Mouse (Mus musculus): ENCODE results near the gene Lce6a. TPM values are rescaled to one million over a fixed set of nuclear protein-coding genes. Genes with fewer than 3 reads are reported as not detected.

Lce6a gene
- polyA plus RNA-seq, 1 experiment from 2014 or later: not detected

- ATAC-seq (ENCODE audit: insufficient number of reproducible peaks, insufficient read depth, low FRiP score, low TSS enrichment): no peak
- 85% methylated on average over 2 of the region's 2 CpGs for WGBS
- Histone ChIP-seq H3K9me3 (no peaks in the 10 kb centered on the region), H3K27ac (no peak overlapping the region), H3K4me3 (no peak overlapping the region), H3K4me1 (no peaks in the 10 kb centered on the region), H3K4me2 (replicated peaks) (no peak overlapping the region), H3K27me3 (no peaks in the 10 kb centered on the region), H3K36me3 (no peaks in the 10 kb centered on the region), H3K9ac (no peak overlapping the region)
These were observed 23.0 kb downstream of the Lce6a start for GRCm38 (mm10) chr3:92598429-92598828.

DNA sequence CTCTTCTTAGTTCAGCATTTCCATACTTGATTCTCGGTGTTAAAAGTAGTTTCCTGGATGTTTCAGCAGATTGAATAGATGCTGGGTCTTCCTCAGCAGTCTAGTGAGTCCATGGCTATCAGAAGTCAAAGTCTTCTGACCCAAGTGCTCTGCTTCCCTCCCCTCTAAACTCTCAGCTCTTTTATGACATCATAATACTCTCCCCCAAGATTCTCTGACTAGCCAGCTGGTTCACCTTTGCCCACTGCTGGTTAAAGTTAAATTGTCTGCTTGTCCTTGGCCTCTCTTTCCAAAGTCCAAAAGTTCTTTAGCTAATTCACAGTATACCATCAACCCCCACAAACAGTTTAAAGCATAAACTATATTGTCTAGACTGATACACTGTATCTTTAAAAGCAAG is 32.6 kb downstream of the Lce6a start, which contains the start of gene Smcp:
Gene Smcp (minus strand): TSS at position 140 of the 400 bp plus-strand sequence.
- no peak within 1 kb of the TSS for H3K9ac ChIP-seq
- H3K36me3 ChIP-seq: no peaks in the 10 kb centered on the region
- H3K9me3 ChIP-seq: no peaks in the 10 kb centered on the region
- H3K4me1 ChIP-seq: no peaks in the 10 kb centered on the region
- ATAC-seq (ENCODE audit: insufficient number of reproducible peaks, insufficient read depth, low FRiP score, low TSS enrichment): no peak
- H3K4me2 ChIP-seq (replicated peaks): no peak within 1 kb of the TSS
- H3K27me3 ChIP-seq: no peaks in the 10 kb centered on the region
- no peak within 1 kb of the TSS for H3K27ac ChIP-seq
- no peak within 1 kb of the TSS for H3K4me3 ChIP-seq
- WGBS: 75% methylated on average over 1 of the region's 1 CpGs

GRCm38 (mm10) chr3:92587190-92587589 is 34.3 kb downstream of the Lce6a start:
- no peaks in the 10 kb centered on the region for H3K36me3 ChIP-seq
- WGBS: 87% methylated on average over 3 of the region's 3 CpGs
- no peak for ATAC-seq (ENCODE audit: insufficient number of reproducible peaks, insufficient read depth, low FRiP score, low TSS enrichment)
- H3K27ac ChIP-seq: no peak overlapping the region
- H3K9ac ChIP-seq: no peak overlapping the region
- H3K4me2 ChIP-seq (replicated peaks): no peak overlapping the region
- no peak overlapping the region for H3K4me3 ChIP-seq
- H3K9me3 ChIP-seq: no peaks in the 10 kb centered on the region
- H3K27me3 ChIP-seq: no peaks in the 10 kb centered on the region
- H3K4me1 ChIP-seq: no peaks in the 10 kb centered on the region

DNA sequence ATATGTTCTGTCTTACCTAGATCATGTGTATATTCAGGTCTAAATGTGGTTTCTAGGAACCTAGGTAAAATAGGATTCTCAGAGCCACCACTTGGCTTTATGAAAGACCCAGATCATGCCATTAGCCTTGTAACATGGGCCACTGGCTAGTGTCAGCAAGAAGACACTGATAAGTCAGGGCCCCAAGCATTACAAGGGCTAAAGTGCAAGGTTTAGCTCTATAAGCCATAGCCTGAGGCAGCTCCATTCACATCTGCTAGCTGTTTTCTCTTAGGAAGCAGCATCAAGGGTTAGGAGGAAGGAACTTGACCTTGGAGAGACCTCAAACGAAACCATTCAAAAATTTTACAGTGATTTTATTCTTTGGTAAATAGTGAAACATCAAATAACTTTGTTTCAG is 36.4 kb downstream of the Lce6a start:
- Histone ChIP-seq H3K9me3 (no peaks in the 10 kb centered on the region), H3K4me1 (no peaks in the 10 kb centered on the region), H3K9ac (no peak overlapping the region), H3K27ac (no peak overlapping the region), H3K36me3 (no peaks in the 10 kb centered on the region), H3K27me3 (no peaks in the 10 kb centered on the region), H3K4me3 (no peak overlapping the region), H3K4me2 (replicated peaks) (no peak overlapping the region)
- no peak for ATAC-seq (ENCODE audit: insufficient number of reproducible peaks, insufficient read depth, low FRiP score, low TSS enrichment)
- WGBS: 48% methylated on average over 1 of the region's 1 CpGs

DNA sequence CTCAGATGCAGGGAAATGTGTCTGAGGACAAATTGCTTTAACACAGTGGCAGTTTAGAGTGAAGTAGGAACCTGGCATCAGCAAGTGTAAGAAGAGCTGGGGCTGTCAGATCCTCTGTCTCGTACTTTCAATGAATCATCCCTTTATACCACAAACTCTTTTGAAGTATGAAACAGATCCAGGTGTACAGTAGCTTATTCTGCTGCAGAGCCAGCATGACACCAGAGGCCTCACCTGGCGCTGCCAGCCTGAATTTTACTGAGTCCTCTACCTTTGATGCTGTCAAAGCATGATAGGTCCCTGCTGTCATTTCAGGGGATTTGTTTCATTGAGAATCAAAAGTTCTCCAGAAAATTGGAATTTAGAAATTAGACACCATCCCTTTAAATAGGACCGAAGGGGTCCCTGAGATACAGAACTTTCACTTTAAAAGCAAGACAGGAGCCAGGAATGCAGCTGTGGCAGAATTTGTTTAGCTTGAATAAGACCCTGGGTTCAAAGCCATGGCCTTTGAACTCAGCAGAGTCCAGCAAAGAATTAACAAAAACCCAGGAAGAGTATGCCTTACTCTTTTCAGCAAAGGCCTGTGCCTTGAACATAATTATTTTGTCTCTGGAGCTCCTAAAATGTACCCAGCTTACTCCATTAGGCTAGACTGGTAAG is 38.2 kb downstream of the Lce6a start:
- Histone ChIP-seq H3K4me3 (no peak overlapping the region), H3K9me3 (no peaks in the 10 kb centered on the region), H3K9ac (no peak overlapping the region), H3K4me1 (no peaks in the 10 kb centered on the region), H3K36me3 (no peaks in the 10 kb centered on the region), H3K4me2 (replicated peaks) (no peak overlapping the region), H3K27me3 (no peaks in the 10 kb centered on the region), H3K27ac (no peak overlapping the region)
- ATAC-seq (ENCODE audit: insufficient number of reproducible peaks, insufficient read depth, low FRiP score, low TSS enrichment): no peak
- 58% methylated on average over 3 of the region's 3 CpGs for WGBS

DNA sequence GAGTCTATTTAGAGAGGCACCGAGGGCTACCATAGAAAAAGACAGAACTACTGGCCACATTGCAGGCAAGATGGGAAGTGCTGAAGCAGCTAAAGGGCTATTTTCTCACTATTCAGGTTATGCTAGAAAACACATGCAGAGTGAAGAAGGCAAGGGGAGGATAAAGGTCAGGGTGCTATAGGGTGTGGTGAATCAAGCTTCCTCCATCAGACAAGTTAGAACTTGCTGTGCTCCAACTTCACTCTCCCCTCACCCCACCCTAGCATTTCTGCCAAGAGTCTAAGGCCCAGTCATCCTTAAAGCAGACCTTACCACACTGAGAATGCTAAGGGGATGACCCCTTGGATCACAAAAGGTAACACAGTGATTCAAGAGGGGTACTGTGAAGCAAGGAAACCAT is 42.0 kb downstream of the Lce6a start:
- H3K27ac ChIP-seq: no peak overlapping the region

DNA sequence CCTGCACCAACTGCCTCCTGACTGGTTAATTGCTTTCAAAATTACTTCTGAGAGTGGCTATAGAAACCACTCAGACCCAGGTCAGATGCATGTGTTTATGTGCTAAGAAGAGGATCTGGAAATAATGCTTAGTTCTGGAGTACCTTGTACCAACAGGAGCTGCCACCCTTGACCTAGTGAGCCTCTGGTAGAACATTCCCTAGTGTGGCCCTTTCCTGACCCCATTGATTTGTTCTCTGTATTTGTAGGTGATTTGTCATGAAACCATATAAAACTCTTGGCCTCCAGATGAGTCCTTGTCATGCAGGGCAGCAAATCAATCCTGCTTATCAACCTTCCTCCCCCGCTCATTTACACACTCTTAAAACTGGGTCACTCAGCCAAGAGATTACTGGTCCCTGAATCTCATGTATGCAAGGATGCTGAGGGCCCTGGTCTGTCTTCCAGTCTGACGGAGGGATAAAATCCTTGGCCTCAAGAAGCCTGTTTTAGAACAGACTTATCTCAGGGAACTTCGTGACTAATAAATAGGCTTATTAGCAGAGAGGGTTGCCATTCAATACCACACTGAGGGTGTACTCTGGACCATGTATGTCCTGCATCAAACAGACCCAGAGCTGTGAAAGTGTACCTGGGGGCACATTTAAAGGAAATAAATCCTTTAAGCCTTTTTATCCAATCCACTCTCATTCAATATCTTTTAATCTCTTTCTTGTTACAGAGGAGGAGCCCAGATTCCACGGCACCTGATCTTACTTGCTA is 42.6 kb downstream of the Lce6a start:
- H3K4me2 ChIP-seq (replicated peaks): no peak overlapping the region
- no peak for ATAC-seq (ENCODE audit: insufficient number of reproducible peaks, insufficient read depth, low FRiP score, low TSS enrichment)

More for the DNA sequence above, 42.0 kb downstream of the Lce6a start:
- Histone ChIP-seq H3K27me3 (no peaks in the 10 kb centered on the region), H3K9me3 (no peaks in the 10 kb centered on the region), H3K36me3 (no peaks in the 10 kb centered on the region), H3K4me3 (no peak overlapping the region), H3K4me1 (no peaks in the 10 kb centered on the region), H3K4me2 (replicated peaks) (no peak overlapping the region), H3K9ac (no peak overlapping the region)
- no peak for ATAC-seq (ENCODE audit: insufficient number of reproducible peaks, insufficient read depth, low FRiP score, low TSS enrichment)
- WGBS: 88% methylated on average over 1 of the region's 1 CpGs

DNA sequence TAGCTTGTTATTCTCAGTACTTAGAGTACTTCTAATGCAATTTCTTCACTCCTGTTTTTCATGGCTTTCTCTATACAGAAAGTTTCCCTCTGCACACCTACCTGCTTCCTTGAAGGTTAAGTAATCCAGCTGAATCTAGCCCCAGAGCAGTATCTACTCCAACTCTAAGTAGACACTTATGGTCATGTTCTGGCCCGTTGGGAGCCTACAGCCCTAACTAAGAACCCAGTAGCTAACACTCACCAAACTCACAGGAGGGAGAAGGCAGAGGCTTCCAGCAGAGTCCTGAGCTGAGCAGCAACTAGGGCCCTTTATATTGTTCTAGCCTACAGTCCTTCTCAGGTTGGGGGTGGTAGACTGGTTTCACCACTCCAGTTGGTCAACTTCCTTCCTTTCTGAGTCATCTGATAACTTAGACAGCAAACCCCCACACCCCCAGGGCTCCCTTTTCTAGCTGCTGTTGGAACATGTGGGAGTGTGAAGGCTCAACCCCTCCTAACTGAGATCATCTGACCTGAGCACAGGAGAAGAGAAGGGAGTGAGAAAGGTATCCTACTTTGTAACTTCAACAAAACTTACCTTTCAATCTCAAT is 47.9 kb downstream of the Lce6a start, which contains the start of gene Ivl:
Gene Ivl (minus strand): TSS at position 287 of the 593 bp plus-strand sequence.
- no peak within 1 kb of the TSS for H3K4me2 ChIP-seq (replicated peaks)
- H3K4me1 ChIP-seq: no peaks in the 10 kb centered on the region
- 82% methylated on average over 1 of the region's 1 CpGs for WGBS
- no peaks in the 10 kb centered on the region for H3K36me3 ChIP-seq
- ATAC-seq (ENCODE audit: insufficient number of reproducible peaks, insufficient read depth, low FRiP score, low TSS enrichment): no peak
- H3K27ac ChIP-seq: no peak within 1 kb of the TSS
- no peaks in the 10 kb centered on the region for H3K9me3 ChIP-seq
- H3K4me3 ChIP-seq: no peak within 1 kb of the TSS
- no peak within 1 kb of the TSS for H3K9ac ChIP-seq
- H3K27me3 ChIP-seq: no peaks in the 10 kb centered on the region

More for the DNA sequence above, 42.6 kb downstream of the Lce6a start:
- Histone ChIP-seq H3K36me3 (no peaks in the 10 kb centered on the region), H3K9ac (no peak overlapping the region), H3K4me1 (no peaks in the 10 kb centered on the region), H3K27me3 (no peaks in the 10 kb centered on the region), H3K9me3 (no peaks in the 10 kb centered on the region), H3K4me3 (no peak overlapping the region), H3K27ac (no peak overlapping the region)
- 73% methylated on average over 4 of the region's 4 CpGs for WGBS

DNA sequence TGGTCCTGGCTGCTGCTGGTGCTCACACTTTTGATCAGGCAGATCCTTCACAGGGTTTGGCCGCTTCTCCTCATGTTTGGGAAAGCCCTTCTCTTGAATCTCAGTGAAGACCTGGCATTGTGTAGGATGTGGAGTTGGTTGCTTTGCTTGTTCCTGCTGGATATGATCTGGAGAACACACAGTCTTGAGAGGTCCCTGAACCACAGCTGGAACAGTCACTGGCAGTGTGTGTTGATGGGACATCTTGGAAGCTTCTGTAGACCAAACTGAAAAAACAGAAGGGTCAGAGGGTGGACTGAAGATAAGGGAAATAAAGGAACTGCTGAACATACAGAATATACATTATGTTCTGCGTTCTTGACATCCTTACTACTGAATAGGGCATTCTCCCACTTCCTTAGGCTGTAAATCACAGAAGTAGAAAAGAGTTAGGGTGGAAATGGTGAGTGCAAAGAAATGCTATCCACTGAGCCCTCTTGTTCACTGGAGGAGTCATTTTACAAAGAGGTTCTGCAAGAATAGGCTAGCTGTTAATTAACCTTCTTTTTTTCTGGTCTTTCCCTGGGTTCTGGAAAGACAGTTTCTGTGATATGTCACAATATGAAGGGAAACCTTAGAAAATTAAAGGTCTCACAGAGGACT is 48.8 kb downstream of the Lce6a start:
- H3K4me1 ChIP-seq: no peaks in the 10 kb centered on the region
- H3K4me3 ChIP-seq: no peak overlapping the region
- H3K27ac ChIP-seq: no peak overlapping the region
- no peak for ATAC-seq (ENCODE audit: insufficient number of reproducible peaks, insufficient read depth, low FRiP score, low TSS enrichment)
- 63% methylated on average over 2 of the region's 2 CpGs for WGBS
- H3K9ac ChIP-seq: no peak overlapping the region
- H3K4me2 ChIP-seq (replicated peaks): no peak overlapping the region
- H3K9me3 ChIP-seq: no peaks in the 10 kb centered on the region
- H3K27me3 ChIP-seq: no peaks in the 10 kb centered on the region
- H3K36me3 ChIP-seq: no peaks in the 10 kb centered on the region
